8 mouse cellular contexts compared by ENCODE assay signal in the genomic region with DNA sequence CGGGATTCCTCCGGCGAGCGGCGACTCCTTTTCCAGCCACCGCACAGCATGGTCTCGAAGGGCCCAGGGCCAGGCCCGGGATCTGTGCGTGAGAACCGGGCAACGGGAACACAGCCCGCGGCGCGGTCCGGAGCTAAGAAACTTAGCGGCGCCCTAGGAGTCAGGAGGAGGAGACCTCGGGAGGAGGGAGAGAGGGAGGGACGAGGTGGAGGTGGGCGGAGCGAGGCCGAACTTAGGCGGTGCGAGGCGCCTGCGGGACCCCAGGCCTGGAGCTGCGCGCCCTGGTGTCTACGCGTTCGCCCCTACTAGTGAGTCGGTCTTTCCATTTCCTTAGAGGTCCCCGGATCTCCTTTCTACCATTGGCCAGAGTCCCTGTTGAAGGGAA. TPM values are rescaled to one million over a fixed set of nuclear protein-coding genes. Genes with fewer than 3 reads are reported as not detected.
DNase-seq lines count a peak whose midpoint lies in the region; ATAC-seq lines count a peak whose summit lies in the region.

A gene (minus strand): TSS at position 178 of the 385 bp plus-strand sequence.
A gene (plus strand): TSS at position 202 of the 385 bp plus-strand sequence.

- H3K4me3 ChIP-seq in hindbrain, embryonic 12.5 days: peak within 1 kb of the TSS; percentile 40

- H3K4me1 ChIP-seq in hindbrain, embryonic 12.5 days: peaks cover 24% of the 10 kb centered on the region

- no peaks in the 10 kb centered on the region for H3K9me3 ChIP-seq in hindbrain, embryonic 12.5 days (replicated peaks)

- no peaks in the 10 kb centered on the region for H3K36me3 ChIP-seq in hindbrain, embryonic 12.5 days

- no peak within 1 kb of the TSS for H3K27ac ChIP-seq in hindbrain, embryonic 12.5 days

- peak within 1 kb of the TSS; percentile 57 for H3K9ac ChIP-seq in hindbrain, embryonic 12.5 days

- ATAC-seq in hindbrain, embryonic 12.5 days (ENCODE audit: low FRiP score): peak; percentile 30; the same call in 1 of the 2 replicates

- H3K27me3 ChIP-seq in hindbrain, embryonic 12.5 days: peaks cover 68% of the 10 kb centered on the region

- DNase-seq in WW6 (ENCODE audit: low read depth, low spot score): peak; percentile 78
- DNase-seq in cerebellum, postnatal 10 days: peak; percentile 76 to 80
- DNase-seq in frontal cortex, postnatal 36 days (ENCODE audit: low spot score in 2 of 2): peak; percentile 62 to 69
- peak; percentile 70 to 75 for DNase-seq in layer of hippocampus, postnatal 36 days
- peak; percentile 93 for DNase-seq in lung, postnatal 36 days
- peak; percentile 74 for DNase-seq in retina, postnatal 1 day
- DNase-seq in urinary bladder, postnatal 14 days (ENCODE audit: low spot score): peak; percentile 90

- H3K4me2 ChIP-seq in hindbrain, embryonic 12.5 days (replicated peaks): peak within 1 kb of the TSS; percentile 75

- under 1% methylated on average over 34 of the region's 34 CpGs for WGBS in hindbrain, embryonic 12.5 days

RNA-seq across cellular contexts. Expression of the first gene that starts in this region (rescaled TPM):
- 1.6 and 1.7 TPM in 2 replicates for polyA plus RNA-seq in hindbrain, embryonic 12.5 days (2016; fragmentation: Nextera tagmentation; extraction: Ambion mirVana)
- total RNA-seq in layer of hippocampus, postnatal 36 days (2021): 1 to 10 TPM; 9.5 TPM

RNA-seq across cellular contexts. Expression of the second gene that starts in this region (rescaled TPM):
- 7.0 and 8.3 TPM in 2 replicates for polyA plus RNA-seq in hindbrain, embryonic 12.5 days (2016; fragmentation: Nextera tagmentation; extraction: Ambion mirVana)
- total RNA-seq in layer of hippocampus, postnatal 36 days (2021): 10 to 100 TPM; 76.4 to 86.1 TPM
